ENCODE assay signal across 24 mouse cellular contexts in genomic region chr5:121758341-121758740, GRCm38 (mm10). TPM values are rescaled to one million over a fixed set of nuclear protein-coding genes. Genes with fewer than 3 reads are reported as not detected.
DNase-seq lines count a peak whose midpoint lies in the region; ATAC-seq and TF ChIP-seq lines count a peak whose summit lies in the region.
"Had no signal": no experiment of that assay in that cellular context is flagged by ENCODE, and none has a peak within 500 bp of the region (broad histone marks: within the 10 kb centered on the region; RNA-seq: fewer than 3 reads in every experiment).

No protein-coding gene starts in this region.

- peak; percentile 56 for DNase-seq in gastrocnemius, adult 18-20 months (ENCODE audit: low spot score)
- DNase-seq in gastrocnemius, postnatal 36 days = no peak
- DNase-seq in lung, postnatal 0 days (ENCODE audit: low spot score) = no peak
- DNase-seq in lung, postnatal 4 days = no peak
- DNase-seq: adrenal gland, adult 2 months; B cell, adult 2 months; cerebellum, adult 18-20 months; cerebellum, postnatal 25 days; heart, postnatal 4 days; kidney, adult 18-20 months; liver; thymus, postnatal 14 days had no signal

- no peaks in the 10 kb centered on the region for H3K9me3 ChIP-seq in lung, postnatal 0 days (ENCODE audit: low read length)
- no peaks in the 10 kb centered on the region for H3K9me3 ChIP-seq in neural tube, embryonic 12.5 days
- no peaks in the 10 kb centered on the region for H3K9me3 ChIP-seq in neural tube, embryonic 15.5 days (replicated peaks)
- H3K9me3 ChIP-seq: forebrain, embryonic 15.5 days; G1E; liver, embryonic 15.5 days; lung, embryonic 15.5 days; midbrain, embryonic 10.5 days had no signal

- 88% methylated on average over 4 of the region's 4 CpGs for WGBS in lung, postnatal 0 days
- WGBS in neural tube, embryonic 12.5 days = 66% methylated on average over 4 of the region's 4 CpGs
- WGBS in neural tube, embryonic 15.5 days = 55% methylated on average over 4 of the region's 4 CpGs

- no peak overlapping the region for H3K4me2 ChIP-seq in lung, postnatal 0 days (replicated peaks; ENCODE audit: low read depth, low read length)
- H3K4me2 ChIP-seq in neural tube, embryonic 12.5 days (replicated peaks) = no peak overlapping the region
- H3K4me2 ChIP-seq in neural tube, embryonic 15.5 days = no peak overlapping the region
- H3K4me2 ChIP-seq: forebrain, embryonic 15.5 days; liver, embryonic 15.5 days; lung, embryonic 15.5 days had no signal

- no peak overlapping the region for H3K27ac ChIP-seq in lung, postnatal 0 days (ENCODE audit: low read length)
- H3K27ac ChIP-seq in neural tube, embryonic 12.5 days = 0 out of 2 replicates have a peak overlapping the region, but pooled peaks have one; percentile 2
- peak overlapping the region; percentile 11; the same call in 1 of the 2 replicates for H3K27ac ChIP-seq in neural tube, embryonic 15.5 days (replicated peaks)
- H3K27ac ChIP-seq: forebrain, embryonic 15.5 days; liver, embryonic 15.5 days; lung, embryonic 15.5 days; macrophage; midbrain, embryonic 10.5 days had no signal

- peak; percentile 14; the same call in 1 of the 2 replicates for ATAC-seq in lung, postnatal 0 days
- no peak for ATAC-seq in neural tube, embryonic 12.5 days (ENCODE audit: low FRiP score, low read depth)
- no peak for ATAC-seq in neural tube, embryonic 15.5 days (ENCODE audit: low FRiP score)
- ATAC-seq in megakaryocyte progenitor cell, adult 5-6 weeks (replicated peaks; ENCODE audit: poor library complexity) = no peak
- ATAC-seq: forebrain, embryonic 15.5 days; inflammation-experienced regulatory T-cells, adult 6 months had no signal

- no peak for TF ChIP-seq CTCF in lung, postnatal 0 days (IDR thresholded peaks at IDR 0.05)

- H3K36me3 ChIP-seq in lung, postnatal 0 days (ENCODE audit: insufficient read depth, low read length) = no peaks in the 10 kb centered on the region
- peaks cover 16% of the 10 kb centered on the region for H3K36me3 ChIP-seq in neural tube, embryonic 12.5 days
- peaks cover 3% of the 10 kb centered on the region for H3K36me3 ChIP-seq in neural tube, embryonic 15.5 days
- H3K36me3 ChIP-seq: forebrain, embryonic 15.5 days had no signal

- H3K9ac ChIP-seq in lung, postnatal 0 days (replicated peaks; ENCODE audit: low read depth) = no peak overlapping the region
- H3K9ac ChIP-seq in neural tube, embryonic 12.5 days = no peak overlapping the region
- no peak overlapping the region for H3K9ac ChIP-seq in neural tube, embryonic 15.5 days (replicated peaks)
- H3K9ac ChIP-seq: forebrain, embryonic 15.5 days; liver, embryonic 15.5 days; lung, embryonic 15.5 days had no signal

- no peak overlapping the region for H3K4me3 ChIP-seq in lung, postnatal 0 days (ENCODE audit: low read depth, low read length)
- no peak overlapping the region for H3K4me3 ChIP-seq in neural tube, embryonic 12.5 days
- H3K4me3 ChIP-seq in neural tube, embryonic 15.5 days (replicated peaks) = no peak overlapping the region
- H3K4me3 ChIP-seq: forebrain, embryonic 15.5 days; liver, embryonic 15.5 days; lung, embryonic 15.5 days; midbrain, embryonic 10.5 days; myocyte had no signal

- no peaks in the 10 kb centered on the region for H3K4me1 ChIP-seq in lung, postnatal 0 days (ENCODE audit: insufficient read depth, low read depth, low read length)
- peaks cover 13% of the 10 kb centered on the region for H3K4me1 ChIP-seq in neural tube, embryonic 12.5 days
- peaks cover 19% of the 10 kb centered on the region for H3K4me1 ChIP-seq in neural tube, embryonic 15.5 days
- H3K4me1 ChIP-seq: forebrain, embryonic 15.5 days; lung, embryonic 15.5 days had no signal

- no peaks in the 10 kb centered on the region for H3K27me3 ChIP-seq in lung, postnatal 0 days (replicated peaks; ENCODE audit: insufficient read depth, low read length)
- no peaks in the 10 kb centered on the region for H3K27me3 ChIP-seq in neural tube, embryonic 12.5 days (replicated peaks)
- H3K27me3 ChIP-seq in neural tube, embryonic 15.5 days (replicated peaks) = no peaks in the 10 kb centered on the region
- H3K27me3 ChIP-seq: CH12.LX; forebrain, embryonic 15.5 days; liver, embryonic 15.5 days; lung, embryonic 15.5 days had no signal

- intact Hi-C loops in gastrocnemius, postnatal 36 days (cut with DNase I) = no loop called here

- TF ChIP-seq EP300 in lung, postnatal 0 days (IDR thresholded peaks at IDR 0.05) = no peak

RNA-seq across cellular contexts. Expression of gene Atxn2, which starts 47.2 kb away (rescaled TPM):
- total RNA-seq in gastrocnemius, adult 18-20 months (2021) = 100 to 1,000 TPM in 1 of 2 experiments, 10 to 100 TPM in 1; 80.1 to 109 TPM
- 10 to 100 TPM; 84.9 to 95.4 TPM for total RNA-seq in gastrocnemius, postnatal 36 days (2021)
- 40.6 and 45.3 TPM in 2 replicates for polyA plus RNA-seq in lung, postnatal 0 days (2015; fragmentation: Nextera tagmentation; extraction: Ambion mirVana)
- polyA plus RNA-seq in neural tube, embryonic 12.5 days (2016; fragmentation: Nextera tagmentation; extraction: Ambion mirVana) = 107 and 110 TPM in 2 replicates
- 70.2 and 100 TPM in 2 replicates for polyA plus RNA-seq in neural tube, embryonic 15.5 days (2015; fragmentation: Nextera tagmentation; extraction: Ambion mirVana)
- total RNA-seq in megakaryocyte progenitor cell, adult 5-6 weeks (2015) = 67.4 and 85.0 TPM in 2 replicates
- total RNA-seq in megakaryocyte progenitor cell, adult 5-6 weeks (2017) = 30.1 and 49.8 TPM in 2 replicates
